Mouse (Mus musculus): ENCODE results near the gene Rell1. TPM values are rescaled to one million over a fixed set of nuclear protein-coding genes. Genes with fewer than 3 reads are reported as not detected.

Gene Rell1
- polyA plus RNA-seq, 1 experiment from 2014 or later = 17.8 TPM

- no peak overlapping the region for H3K27ac ChIP-seq (replicated peaks; ENCODE audit: low read depth, low read length)
- no peak overlapping the region for H3K4me2 ChIP-seq (ENCODE audit: low read depth, low read length)
- no peaks in the 10 kb centered on the region for H3K27me3 ChIP-seq (ENCODE audit: control insufficient read depth, insufficient read depth, low read length)
- H3K4me1 ChIP-seq (ENCODE audit: control insufficient read depth, insufficient read depth, low read length) = no peaks in the 10 kb centered on the region
- DNase-seq (ENCODE audit: low spot score) = no peak
- H3K9me3 ChIP-seq (replicated peaks; ENCODE audit: control insufficient read depth, low read length) = no peaks in the 10 kb centered on the region
- no peak overlapping the region for H3K4me3 ChIP-seq (ENCODE audit: low read depth, low read length)
- H3K36me3 ChIP-seq (replicated peaks; ENCODE audit: control insufficient read depth, insufficient read depth, low read depth, low read length) = no peaks in the 10 kb centered on the region
- no peak for ATAC-seq (replicated peaks; ENCODE audit: insufficient number of reproducible peaks, low FRiP score, low TSS enrichment, low read depth)
- WGBS = 38% methylated on average over 8 of the region's 8 CpGs
- H3K9ac ChIP-seq (replicated peaks; ENCODE audit: low read length) = no peak overlapping the region
Measured at GRCm38 (mm10) chr5:63947526-63947925, 21.2 kb downstream of the Rell1 start.

GRCm38 (mm10) chr5:63943291-63943690, 25.4 kb downstream of the Rell1 start:
- WGBS = 89% methylated on average over 9 of the region's 9 CpGs

GRCm38 (mm10) chr5:63941891-63942290, 26.8 kb downstream of the Rell1 start:
- Histone ChIP-seq H3K9ac (replicated peaks; ENCODE audit: low read length) (no peak overlapping the region), H3K4me2 (ENCODE audit: low read depth, low read length) (no peak overlapping the region), H3K9me3 (replicated peaks; ENCODE audit: control insufficient read depth, low read length) (no peaks in the 10 kb centered on the region), H3K36me3 (replicated peaks; ENCODE audit: control insufficient read depth, insufficient read depth, low read depth, low read length) (no peaks in the 10 kb centered on the region), H3K4me1 (ENCODE audit: control insufficient read depth, insufficient read depth, low read length) (no peaks in the 10 kb centered on the region), H3K27ac (replicated peaks; ENCODE audit: low read depth, low read length) (no peak overlapping the region), H3K27me3 (ENCODE audit: control insufficient read depth, insufficient read depth, low read length) (no peaks in the 10 kb centered on the region), H3K4me3 (ENCODE audit: low read depth, low read length) (no peak overlapping the region)
- no peak for DNase-seq (ENCODE audit: low spot score)
- no peak for ATAC-seq (replicated peaks; ENCODE audit: insufficient number of reproducible peaks, low FRiP score, low TSS enrichment, low read depth)
- 72% methylated on average over 5 of the region's 5 CpGs for WGBS

More at GRCm38 (mm10) chr5:63943291-63943690, 25.4 kb downstream of the Rell1 start:
- DNase-seq (ENCODE audit: low spot score) (no peak), ATAC-seq (replicated peaks; ENCODE audit: insufficient number of reproducible peaks, low FRiP score, low TSS enrichment, low read depth) (no peak)
- H3K9ac ChIP-seq (replicated peaks; ENCODE audit: low read length) = no peak overlapping the region
- H3K4me3 ChIP-seq (ENCODE audit: low read depth, low read length) = no peak overlapping the region
- no peak overlapping the region for H3K27ac ChIP-seq (replicated peaks; ENCODE audit: low read depth, low read length)
- H3K4me2 ChIP-seq (ENCODE audit: low read depth, low read length) = no peak overlapping the region
- no peaks in the 10 kb centered on the region for H3K36me3 ChIP-seq (replicated peaks; ENCODE audit: control insufficient read depth, insufficient read depth, low read depth, low read length)
- H3K4me1 ChIP-seq (ENCODE audit: control insufficient read depth, insufficient read depth, low read length) = no peaks in the 10 kb centered on the region
- H3K27me3 ChIP-seq (ENCODE audit: control insufficient read depth, insufficient read depth, low read length) = no peaks in the 10 kb centered on the region
- H3K9me3 ChIP-seq (replicated peaks; ENCODE audit: control insufficient read depth, low read length) = no peaks in the 10 kb centered on the region

GRCm38 (mm10) chr5:63938575-63938974, 30.1 kb downstream of the Rell1 start:
- Histone ChIP-seq H3K27ac (replicated peaks; ENCODE audit: low read depth, low read length) (no peak overlapping the region), H3K4me1 (ENCODE audit: control insufficient read depth, insufficient read depth, low read length) (no peaks in the 10 kb centered on the region), H3K9me3 (replicated peaks; ENCODE audit: control insufficient read depth, low read length) (no peaks in the 10 kb centered on the region), H3K4me2 (ENCODE audit: low read depth, low read length) (no peak overlapping the region), H3K36me3 (replicated peaks; ENCODE audit: control insufficient read depth, insufficient read depth, low read depth, low read length) (no peaks in the 10 kb centered on the region), H3K27me3 (ENCODE audit: control insufficient read depth, insufficient read depth, low read length) (no peaks in the 10 kb centered on the region), H3K4me3 (ENCODE audit: low read depth, low read length) (no peak overlapping the region), H3K9ac (replicated peaks; ENCODE audit: low read length) (no peak overlapping the region)
- no peak for DNase-seq (ENCODE audit: low spot score)
- ATAC-seq (replicated peaks; ENCODE audit: insufficient number of reproducible peaks, low FRiP score, low TSS enrichment, low read depth) = no peak
- WGBS = 81% methylated on average over 4 of the region's 4 CpGs

- no peak overlapping the region for H3K27ac ChIP-seq (replicated peaks; ENCODE audit: low read depth, low read length)
- H3K9me3 ChIP-seq (replicated peaks; ENCODE audit: control insufficient read depth, low read length) = no peaks in the 10 kb centered on the region
- no peak overlapping the region for H3K9ac ChIP-seq (replicated peaks; ENCODE audit: low read length)
- H3K4me3 ChIP-seq (ENCODE audit: low read depth, low read length) = no peak overlapping the region
- DNase-seq (ENCODE audit: low spot score) (no peak), ATAC-seq (replicated peaks; ENCODE audit: insufficient number of reproducible peaks, low FRiP score, low TSS enrichment, low read depth) (no peak)
- no peaks in the 10 kb centered on the region for H3K36me3 ChIP-seq (replicated peaks; ENCODE audit: control insufficient read depth, insufficient read depth, low read depth, low read length)
- no peaks in the 10 kb centered on the region for H3K27me3 ChIP-seq (ENCODE audit: control insufficient read depth, insufficient read depth, low read length)
- H3K4me1 ChIP-seq (ENCODE audit: control insufficient read depth, insufficient read depth, low read length) = no peaks in the 10 kb centered on the region
- H3K4me2 ChIP-seq (ENCODE audit: low read depth, low read length) = no peak overlapping the region
- WGBS = 62% methylated on average over 6 of the region's 6 CpGs
Measured at GRCm38 (mm10) chr5:63936740-63937139, 32.0 kb downstream of the Rell1 start.

- 86% methylated on average over 6 of the region's 6 CpGs for WGBS
- Histone ChIP-seq H3K4me2 (ENCODE audit: low read depth, low read length) (no peak overlapping the region), H3K27ac (replicated peaks; ENCODE audit: low read depth, low read length) (no peak overlapping the region), H3K9ac (replicated peaks; ENCODE audit: low read length) (no peak overlapping the region), H3K9me3 (replicated peaks; ENCODE audit: control insufficient read depth, low read length) (no peaks in the 10 kb centered on the region), H3K36me3 (replicated peaks; ENCODE audit: control insufficient read depth, insufficient read depth, low read depth, low read length) (no peaks in the 10 kb centered on the region), H3K4me1 (ENCODE audit: control insufficient read depth, insufficient read depth, low read length) (no peaks in the 10 kb centered on the region), H3K4me3 (ENCODE audit: low read depth, low read length) (no peak overlapping the region), H3K27me3 (ENCODE audit: control insufficient read depth, insufficient read depth, low read length) (no peaks in the 10 kb centered on the region)
- ATAC-seq (replicated peaks; ENCODE audit: insufficient number of reproducible peaks, low FRiP score, low TSS enrichment, low read depth) (no peak), DNase-seq (ENCODE audit: low spot score) (no peak)
Measured at GRCm38 (mm10) chr5:63935581-63935980, 33.1 kb downstream of the Rell1 start.

GRCm38 (mm10) chr5:63932829-63933228, 35.9 kb downstream of the Rell1 start:
- WGBS = 46% methylated on average over 10 of the region's 10 CpGs
- H3K4me1 ChIP-seq (ENCODE audit: control insufficient read depth, insufficient read depth, low read length) = no peaks in the 10 kb centered on the region
- ATAC-seq (replicated peaks; ENCODE audit: insufficient number of reproducible peaks, low FRiP score, low TSS enrichment, low read depth) (0 out of 2 replicates have a peak, but pooled peaks have one; percentile 44), DNase-seq (ENCODE audit: low spot score) (peak; percentile 12)
- H3K27ac ChIP-seq (replicated peaks; ENCODE audit: low read depth, low read length) = no peak overlapping the region
- H3K36me3 ChIP-seq (replicated peaks; ENCODE audit: control insufficient read depth, insufficient read depth, low read depth, low read length) = no peaks in the 10 kb centered on the region
- H3K4me3 ChIP-seq (ENCODE audit: low read depth, low read length) = no peak overlapping the region
- no peak overlapping the region for H3K9ac ChIP-seq (replicated peaks; ENCODE audit: low read length)
- H3K9me3 ChIP-seq (replicated peaks; ENCODE audit: control insufficient read depth, low read length) = no peaks in the 10 kb centered on the region
- no peaks in the 10 kb centered on the region for H3K27me3 ChIP-seq (ENCODE audit: control insufficient read depth, insufficient read depth, low read length)
- H3K4me2 ChIP-seq (ENCODE audit: low read depth, low read length) = no peak overlapping the region

- H3K36me3 ChIP-seq (replicated peaks; ENCODE audit: control insufficient read depth, insufficient read depth, low read depth, low read length) = no peaks in the 10 kb centered on the region
- H3K4me1 ChIP-seq (ENCODE audit: control insufficient read depth, insufficient read depth, low read length) = no peaks in the 10 kb centered on the region
- no peak for ATAC-seq (replicated peaks; ENCODE audit: insufficient number of reproducible peaks, low FRiP score, low TSS enrichment, low read depth)
- no peak overlapping the region for H3K4me3 ChIP-seq (ENCODE audit: low read depth, low read length)
- H3K27ac ChIP-seq (replicated peaks; ENCODE audit: low read depth, low read length) = no peak overlapping the region
- 74% methylated on average over 4 of the region's 4 CpGs for WGBS
- no peak for DNase-seq (ENCODE audit: low spot score)
- H3K4me2 ChIP-seq (ENCODE audit: low read depth, low read length) = no peak overlapping the region
- no peak overlapping the region for H3K9ac ChIP-seq (replicated peaks; ENCODE audit: low read length)
- no peaks in the 10 kb centered on the region for H3K27me3 ChIP-seq (ENCODE audit: control insufficient read depth, insufficient read depth, low read length)
- H3K9me3 ChIP-seq (replicated peaks; ENCODE audit: control insufficient read depth, low read length) = no peaks in the 10 kb centered on the region
Measured at GRCm38 (mm10) chr5:63930824-63931358, 37.8 kb downstream of the Rell1 start.
